Mouse (Mus musculus) brain, embryonic 18.5 days (tissue): ENCODE results near the gene Fbln5.

Experiments used
- DNase-seq: peaks from one replicate; pipeline ENCODE4 v3.0.0-alpha.2; 2012; ENCODE audit warnings: low read depth, low spot score

Fbln5 gene

DNA sequence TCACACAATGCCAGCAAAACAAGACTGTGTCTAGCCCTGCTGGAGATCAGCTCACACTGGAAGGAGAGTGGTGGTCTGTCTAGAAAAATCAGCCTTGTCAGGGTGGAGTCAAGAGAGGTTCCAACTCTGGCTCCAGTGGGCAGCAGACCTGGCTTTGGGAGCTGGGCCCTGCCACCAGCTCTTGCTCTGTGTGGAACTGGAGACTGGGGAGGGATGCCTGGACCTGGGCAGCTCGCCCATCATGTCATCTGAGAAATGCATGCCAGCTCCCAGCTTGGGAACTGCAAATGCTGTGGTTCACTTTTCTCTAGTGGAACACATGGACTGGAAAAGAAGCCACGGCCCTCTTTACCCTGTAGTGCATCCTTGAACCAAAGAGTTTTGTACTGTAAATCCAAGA is 8.3 kb downstream of the Fbln5 start:
- no peak for DNase-seq

DNA sequence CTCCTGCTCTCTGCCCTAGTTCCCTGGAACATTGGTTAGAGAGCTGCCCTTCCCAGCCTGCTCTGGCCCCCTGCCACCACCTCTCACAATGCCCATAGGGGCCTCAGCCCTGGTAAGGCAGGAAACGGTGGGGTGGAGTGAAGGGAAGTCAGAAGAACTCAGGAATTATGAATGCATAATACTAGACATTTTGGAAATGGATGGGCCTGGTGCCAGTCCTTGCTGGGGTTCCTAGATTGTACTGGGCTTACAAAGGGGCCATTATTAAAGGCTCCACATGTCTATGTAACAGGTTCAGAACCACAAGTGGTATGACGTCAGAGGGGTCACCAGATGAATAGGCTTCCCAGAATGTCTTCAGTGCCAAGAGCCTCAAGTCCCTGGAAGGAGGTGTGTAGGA is 11.5 kb downstream of the Fbln5 start:
- DNase-seq = no peak

DNA sequence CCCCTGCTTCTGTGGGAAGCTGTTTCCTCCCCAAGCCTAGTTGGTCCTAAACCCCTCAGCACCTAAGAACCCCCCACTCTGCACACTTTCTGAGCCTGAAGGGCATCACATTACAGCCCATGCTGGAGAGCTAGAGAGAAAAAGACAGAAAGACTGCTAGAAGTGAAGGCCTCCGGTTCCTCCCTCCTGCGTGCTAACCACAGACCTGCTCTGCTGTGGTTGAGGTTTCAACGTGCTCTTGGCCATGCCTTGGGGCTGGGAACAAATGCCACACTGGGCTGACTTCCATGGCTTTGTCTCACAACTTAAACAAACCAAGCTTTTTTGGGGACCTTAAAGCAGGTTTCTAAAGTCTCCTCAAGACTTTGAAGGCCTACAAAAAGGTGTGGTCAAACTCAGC is 16.4 kb downstream of the Fbln5 start:
- DNase-seq = no peak

DNA sequence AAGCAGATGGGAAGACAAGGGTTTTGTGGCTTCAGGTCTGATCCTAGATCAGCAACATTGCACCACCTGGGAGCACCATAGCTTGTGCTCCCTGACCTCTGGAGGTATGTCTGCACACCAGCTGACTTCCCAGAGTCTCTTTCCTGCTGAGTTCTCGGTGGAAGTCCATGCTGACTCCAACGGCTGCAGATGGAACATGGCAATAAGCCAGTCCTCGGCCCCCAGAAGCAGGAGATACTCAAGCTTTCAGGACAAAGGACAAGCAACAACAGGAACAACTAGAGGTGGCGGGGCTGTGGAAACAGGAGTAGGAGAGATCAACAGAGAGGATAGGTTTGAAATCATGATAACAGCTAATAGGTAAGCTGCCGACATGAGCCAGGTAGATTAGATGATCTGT is 17.1 kb downstream of the Fbln5 start:
- no peak for DNase-seq

DNA sequence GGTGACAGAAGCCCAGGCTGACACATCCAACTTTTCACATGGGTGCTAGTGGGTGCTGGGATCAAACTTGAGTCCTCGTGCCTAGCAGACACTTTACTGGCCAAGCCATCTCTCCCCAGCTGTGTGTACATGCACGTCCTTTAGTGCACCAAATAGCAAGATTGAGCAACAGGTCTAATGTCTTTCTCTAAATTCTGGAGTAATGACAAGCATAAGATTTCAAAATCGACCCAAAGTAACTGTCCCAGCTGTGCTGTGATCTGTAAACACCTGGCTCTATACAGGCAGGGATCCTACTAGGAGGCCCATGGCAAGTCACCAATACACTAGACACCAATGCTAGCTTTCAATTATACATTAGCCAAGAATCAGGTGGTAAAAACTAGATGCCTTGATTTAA is 17.8 kb downstream of the Fbln5 start:
- DNase-seq = no peak

DNA sequence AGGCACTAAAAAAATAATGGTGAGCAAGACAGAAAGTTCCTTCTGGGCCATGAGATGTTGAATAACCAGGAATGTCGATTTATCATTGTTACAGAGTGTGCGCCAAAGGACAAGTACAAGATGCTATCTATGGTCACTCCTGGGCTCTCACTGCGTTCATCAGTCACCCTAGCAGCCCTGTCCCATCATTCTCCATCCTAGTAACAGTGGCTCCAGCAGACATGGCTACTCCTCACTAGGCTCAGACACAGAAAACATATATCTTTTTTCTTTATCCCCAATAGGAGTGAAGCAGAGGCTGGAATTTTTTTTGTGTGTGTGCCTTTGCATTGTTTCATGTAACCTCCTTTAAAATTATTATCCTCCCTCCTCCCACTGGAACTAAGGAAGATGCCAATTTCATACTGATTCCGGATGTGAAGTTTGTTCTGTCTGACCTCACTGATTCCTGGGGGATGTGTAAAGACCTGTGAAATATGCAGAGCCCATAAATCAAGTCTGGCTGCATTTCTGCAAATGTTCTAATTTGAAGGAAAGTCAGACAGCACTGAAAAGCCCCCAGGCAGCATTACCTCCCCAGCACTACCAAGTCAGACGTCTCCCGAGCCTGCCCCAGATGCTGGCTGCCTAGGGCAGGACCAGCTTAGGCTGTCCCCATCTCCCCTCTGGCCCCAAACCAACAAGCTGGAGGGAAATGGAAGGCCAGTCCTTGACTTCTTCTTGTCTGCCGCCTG is 20.5 kb downstream of the Fbln5 start:
- DNase-seq = no peak

DNA sequence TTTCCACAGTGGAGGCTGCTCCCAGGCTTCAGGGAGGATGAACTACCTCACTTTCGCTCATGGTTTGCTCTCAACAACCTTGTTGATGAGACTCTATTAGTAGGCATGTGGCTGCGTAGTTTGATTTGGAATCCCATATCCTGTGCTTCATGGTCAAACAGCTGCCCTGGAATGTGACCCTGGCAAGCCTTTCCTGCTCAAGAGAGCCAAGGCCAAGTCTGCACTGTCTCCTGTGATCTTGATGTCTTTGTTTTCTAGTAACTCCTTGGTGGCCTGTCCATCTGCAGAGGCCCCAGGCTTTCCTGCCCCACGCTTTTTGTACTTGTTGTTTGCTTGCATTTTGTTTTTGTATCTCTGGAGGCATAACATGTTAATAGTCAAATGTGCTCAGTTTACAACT is 24.4 kb downstream of the Fbln5 start:
- no peak for DNase-seq

DNA sequence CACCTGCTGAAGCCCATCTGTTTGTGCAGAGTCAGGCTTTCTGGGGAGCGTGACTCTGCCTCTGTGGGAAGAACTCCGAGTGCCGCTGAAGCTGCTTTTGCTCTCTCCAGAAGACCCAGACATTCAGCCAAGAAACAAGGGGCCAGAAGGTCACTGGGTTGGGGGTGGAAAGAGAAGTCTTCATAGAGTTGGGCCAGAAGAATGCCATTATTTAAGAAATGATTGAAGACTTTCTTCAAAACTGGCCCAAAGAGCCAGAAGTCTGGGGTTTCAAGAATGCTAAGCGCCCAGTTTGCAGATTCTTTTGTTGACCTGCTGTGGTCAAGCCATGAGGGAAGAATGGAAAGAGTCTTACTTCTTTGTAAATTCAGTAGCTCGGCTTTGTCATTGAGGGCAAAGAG is 25.6 kb downstream of the Fbln5 start:
- DNase-seq = no peak

DNA sequence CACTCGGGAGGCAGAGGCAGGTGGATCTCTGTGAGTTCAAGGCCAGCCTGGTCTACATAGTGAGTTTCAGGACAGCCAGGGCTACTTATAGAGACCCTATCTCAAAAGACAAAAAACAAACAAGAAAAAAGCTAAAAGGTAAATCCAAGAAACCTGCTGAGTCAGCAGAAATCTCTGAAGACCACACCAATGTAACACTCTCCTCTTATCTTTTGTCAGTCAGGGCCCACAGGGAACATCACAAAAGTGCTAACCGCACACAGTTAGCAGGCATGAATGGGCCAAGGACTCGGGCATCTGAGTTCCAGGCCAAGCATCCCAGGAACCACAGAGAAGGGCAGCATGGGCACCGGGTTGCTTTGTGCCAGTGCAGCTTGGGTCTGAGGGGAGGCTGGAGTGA is 26.2 kb downstream of the Fbln5 start:
- no peak for DNase-seq

DNA sequence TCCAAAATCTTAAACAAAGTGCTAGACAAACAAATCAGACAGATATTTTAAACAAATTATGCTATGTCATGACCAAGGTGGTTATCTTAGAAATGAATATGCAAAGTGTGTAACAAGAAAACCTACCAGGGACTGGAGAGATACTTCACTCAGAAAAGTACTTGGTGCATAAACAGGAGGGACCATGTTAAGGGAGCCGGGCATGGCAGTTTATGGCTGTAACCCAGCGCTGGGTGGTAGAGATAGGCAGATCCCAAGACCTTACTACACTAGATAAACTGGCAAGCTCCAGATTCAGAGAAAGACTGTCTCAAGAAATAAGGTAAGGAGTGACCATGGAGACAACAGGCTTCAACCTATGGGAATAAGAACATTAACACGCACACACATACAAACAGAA is 29.1 kb downstream of the Fbln5 start:
- no peak for DNase-seq

DNA sequence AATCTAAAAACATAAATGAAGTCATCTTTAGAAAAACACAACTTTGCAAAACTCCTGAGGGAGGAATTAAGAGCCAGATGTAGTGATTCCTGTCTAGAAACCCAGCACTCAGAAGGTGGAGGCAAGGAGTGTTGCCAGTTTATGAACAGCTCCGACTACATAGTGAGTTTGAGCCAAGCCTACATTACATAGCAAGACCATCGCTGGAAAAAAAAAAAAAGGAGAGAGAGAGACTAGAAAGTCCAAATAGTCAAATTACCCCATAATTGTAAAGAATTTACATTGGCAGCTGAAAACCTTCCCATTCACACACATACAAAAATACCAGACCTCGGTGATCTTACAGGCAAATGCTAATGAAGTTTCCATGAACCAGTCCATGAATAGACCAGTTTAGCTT is 29.6 kb downstream of the Fbln5 start:
- DNase-seq = no peak

DNA sequence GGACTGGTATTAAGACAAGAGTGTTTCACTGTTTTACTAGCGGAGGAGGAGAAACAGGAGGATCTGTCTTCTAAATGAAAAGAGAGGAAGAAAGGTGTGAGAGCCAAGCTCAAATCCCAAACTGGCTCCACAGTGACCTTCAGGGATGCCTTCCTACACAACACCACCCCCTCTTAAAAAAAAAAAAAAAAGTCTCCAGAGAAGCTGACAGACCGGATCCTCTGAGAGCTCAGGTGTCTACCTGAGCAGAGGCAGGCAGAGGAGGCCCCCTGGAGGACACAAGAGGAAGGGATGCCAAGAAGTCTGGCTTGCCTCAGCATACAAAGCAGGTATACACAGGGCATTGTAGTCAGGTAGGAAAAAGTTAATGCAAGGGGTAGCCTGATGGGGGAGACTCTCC is 36.1 kb downstream of the Fbln5 start:
- DNase-seq = no peak

DNA sequence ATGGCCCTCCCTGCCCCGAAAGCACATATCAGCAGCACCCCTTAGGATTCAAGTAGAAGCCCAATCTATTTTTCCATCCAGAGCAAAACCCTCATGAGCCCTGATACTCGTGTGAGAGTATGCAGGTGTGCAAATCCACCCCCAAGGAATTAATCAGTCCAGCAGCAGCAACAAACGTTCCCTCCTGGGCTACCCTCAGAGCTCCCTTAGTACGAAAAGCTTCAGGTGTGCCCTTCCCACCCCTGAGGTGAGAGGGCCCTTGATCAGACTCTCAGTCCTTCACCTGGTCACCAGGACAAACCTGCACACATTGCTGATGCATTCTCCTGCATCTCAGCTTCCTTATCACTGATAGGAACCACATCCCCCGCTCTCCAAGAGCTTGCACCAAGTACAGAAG is 37.9 kb downstream of the Fbln5 start:
- DNase-seq = no peak

DNA sequence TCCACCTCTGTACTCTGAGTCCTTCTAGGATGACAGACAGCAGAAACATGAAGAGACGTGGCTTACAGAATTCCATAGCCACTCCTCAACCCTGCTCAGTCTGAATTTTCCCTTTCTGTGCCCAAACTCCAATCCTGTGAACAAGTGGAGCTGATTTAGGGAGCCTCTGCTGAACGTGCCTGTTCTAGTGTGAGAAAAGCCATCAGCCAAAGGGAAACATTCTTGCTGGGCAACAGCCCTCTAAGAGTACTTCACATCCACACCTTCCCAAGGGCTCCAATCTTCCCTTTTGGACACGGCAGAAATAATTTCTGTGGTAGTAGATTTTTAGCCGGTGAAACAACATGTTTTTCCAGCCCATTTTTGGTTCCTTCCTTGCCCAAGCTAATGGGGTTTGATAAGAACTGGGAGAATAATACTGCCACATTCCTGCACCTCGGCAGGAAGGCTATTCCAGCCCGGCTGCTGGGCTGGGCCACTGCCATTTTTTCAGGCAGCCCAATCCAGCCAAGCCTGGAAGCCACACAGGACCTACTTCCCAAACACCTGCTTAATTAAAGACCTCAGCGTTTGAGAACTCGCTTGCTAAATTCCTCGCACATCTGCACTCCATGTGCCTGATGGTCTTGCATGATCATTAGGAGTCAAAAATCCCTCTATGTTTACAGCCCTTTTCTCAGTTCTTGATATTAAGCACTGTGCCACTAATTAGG is 41.1 kb downstream of the Fbln5 start:
- DNase-seq = no peak

DNA sequence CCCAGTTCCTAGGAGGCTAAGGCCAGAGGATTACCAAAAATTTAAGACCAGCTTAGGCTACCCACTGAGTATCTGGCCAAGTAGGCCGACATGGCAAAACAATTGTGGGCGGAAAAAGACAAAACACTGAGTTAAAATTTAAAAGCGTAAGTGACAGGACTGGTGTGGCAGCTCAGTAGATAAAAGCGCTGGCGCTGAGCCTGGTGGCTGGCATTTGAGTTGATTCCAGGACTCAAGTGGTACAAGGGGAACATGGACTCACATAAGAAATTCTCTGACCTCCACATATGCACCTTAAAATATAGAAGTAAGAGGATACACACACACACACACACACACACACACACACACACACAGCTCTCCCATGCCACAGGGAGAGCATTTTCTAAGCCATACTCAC is 42.5 kb downstream of the Fbln5 start:
- DNase-seq = no peak

DNA sequence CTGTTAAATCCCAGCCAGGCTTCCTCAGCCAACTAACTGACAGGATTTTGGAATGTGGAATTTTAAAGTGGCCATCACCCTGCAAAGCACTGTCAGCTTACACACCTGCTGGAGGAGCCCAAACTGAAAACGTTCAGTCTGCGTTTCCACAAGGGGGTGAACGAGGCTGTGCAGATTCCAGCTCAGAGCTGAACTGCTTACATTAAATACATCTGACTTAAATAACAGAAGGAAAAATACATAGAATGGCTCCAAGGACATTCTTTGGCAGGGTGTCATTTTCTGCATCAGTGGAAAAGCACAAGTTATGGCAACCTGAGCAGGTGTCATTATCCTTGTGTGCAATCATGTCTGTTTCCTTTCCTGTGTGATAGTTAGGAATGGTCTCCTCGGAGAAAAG is 44.7 kb downstream of the Fbln5 start:
- no peak for DNase-seq

DNA sequence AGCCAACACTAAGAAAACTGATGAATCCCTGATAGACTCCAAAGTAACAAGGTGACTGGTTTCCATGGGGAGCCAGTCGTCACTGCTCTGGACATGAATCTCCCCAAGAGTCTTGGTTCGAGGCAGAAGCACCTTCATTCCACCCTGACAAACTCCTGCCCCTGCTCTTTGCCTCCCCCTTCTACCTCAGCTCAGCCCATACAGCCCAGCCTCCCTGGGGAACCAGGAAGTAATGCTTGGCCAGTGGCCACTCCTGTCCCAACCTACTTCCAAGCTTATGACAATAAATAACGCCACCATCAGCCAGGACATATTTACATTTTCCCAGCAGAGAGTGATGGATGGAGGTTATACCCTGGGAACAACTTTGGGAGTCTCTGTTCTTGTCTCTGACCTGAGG is 45.9 kb downstream of the Fbln5 start:
- no peak for DNase-seq

DNA sequence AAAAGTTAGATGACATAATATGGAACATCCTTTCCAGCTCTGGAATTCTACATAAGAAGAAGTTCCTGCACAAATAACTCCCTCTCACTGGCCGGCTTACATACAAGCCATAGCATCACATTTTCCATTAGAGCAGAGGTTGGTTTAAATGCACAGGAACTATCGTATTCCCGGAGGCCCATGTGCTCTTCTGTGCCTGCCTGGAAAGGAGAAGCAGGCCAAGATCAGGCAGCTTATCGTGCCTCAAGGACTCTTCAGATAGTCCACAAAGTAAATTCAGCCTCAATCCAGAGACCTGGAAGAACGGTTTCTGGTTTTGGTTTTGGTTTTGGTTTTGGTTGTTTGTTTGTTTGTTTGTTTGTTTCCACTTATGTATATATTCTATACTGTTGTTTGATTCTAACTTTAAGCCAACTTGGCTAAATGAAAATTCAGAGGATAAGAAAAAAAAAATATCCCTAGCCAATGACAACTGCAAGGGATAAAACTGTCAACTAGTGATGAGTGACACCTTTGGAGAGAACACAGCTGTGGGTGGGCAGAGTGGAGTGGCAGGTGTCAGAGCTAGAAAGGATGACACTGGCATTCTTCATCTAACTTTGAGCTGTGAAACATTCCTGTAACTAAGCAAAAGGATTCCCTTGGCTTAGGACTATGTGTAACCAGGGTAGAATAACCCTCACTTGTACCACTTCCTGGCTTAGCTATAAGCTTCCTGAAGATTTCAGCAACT is 48.4 kb downstream of the Fbln5 start:
- DNase-seq = no peak

DNA sequence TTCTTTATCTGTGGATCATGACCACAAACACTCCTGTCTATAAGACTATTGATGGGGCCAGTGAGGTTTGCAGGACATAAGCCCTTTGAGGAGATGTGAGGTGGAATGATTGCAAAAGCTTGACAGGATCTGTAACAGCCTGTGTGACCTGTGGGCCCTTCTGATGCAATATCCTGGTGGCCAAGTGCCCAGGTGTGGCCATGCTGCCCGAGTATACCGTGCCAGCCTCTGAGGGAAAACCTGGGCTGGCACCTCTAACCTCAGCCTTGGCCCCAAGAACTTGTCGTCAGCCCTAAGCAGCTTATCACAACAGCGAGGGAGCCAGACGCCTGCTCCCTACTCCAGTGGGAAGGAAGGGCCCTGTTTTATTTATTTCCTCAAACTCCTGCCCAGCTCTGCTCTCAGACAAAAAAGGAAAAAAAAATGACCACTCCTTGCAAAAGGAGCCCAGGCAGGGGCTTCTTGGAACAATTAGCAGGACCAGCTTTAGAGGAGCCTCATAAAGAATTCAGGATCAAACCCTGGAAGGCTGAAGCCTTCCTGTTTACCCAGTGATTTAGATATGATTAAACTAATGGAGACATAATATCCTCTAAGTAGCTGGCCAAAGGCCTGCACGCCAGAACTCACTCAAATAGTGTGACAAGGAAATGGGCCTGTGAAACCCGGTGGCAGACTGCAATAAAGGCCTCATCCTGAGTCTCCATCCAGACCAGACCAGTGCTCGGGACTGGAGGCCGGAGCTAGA is 51.4 kb downstream of the Fbln5 start:
- no peak for DNase-seq

DNA sequence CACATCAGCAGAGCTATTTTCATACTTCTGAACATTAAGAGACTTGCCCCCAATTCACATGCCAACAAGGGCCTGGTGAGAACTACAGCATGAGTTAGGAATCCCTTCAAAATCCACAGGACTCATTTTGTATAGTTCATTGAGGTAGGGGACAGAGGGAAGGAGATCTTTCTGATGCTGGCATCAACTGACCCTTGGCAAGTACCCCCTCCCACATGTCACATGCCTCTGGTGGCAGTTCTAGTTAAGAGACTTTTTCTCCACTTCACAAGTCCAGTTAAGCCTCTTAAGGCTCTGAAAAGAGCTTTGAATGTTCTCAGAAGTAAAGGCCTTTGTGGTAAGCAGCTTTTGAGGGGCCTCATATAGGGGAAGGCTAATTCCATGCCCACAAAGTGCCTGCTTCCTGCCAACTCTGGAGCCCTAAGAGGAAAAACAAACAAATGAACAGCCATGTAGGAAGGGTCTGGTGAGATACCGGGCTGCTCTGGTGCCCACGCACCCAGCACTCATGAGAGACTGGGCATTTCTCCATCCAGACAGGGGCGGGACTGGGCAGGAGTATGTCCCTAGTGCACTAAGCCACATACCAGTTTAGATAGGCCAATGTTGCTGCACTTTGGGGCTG is 52.5 kb downstream of the Fbln5 start:
- no peak for DNase-seq

DNA sequence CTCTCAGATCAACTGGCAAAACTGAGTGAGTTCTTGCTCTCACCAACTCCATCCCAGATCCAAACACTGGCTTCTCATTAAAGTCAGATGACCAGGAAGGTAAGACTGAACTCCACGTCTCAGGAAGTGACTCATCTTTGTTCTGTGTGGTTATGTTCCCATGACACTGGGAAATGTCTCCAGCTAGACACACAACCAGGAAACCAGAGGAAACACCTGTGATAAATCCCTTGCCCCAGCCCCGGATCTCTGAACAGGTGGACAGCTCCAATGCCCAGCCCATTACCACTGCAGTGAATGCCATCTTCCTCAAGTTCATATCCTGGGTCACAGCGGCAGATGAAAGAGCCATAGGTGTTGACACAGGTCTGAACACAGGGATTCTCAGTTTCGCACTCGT is 54.0 kb downstream of the Fbln5 start:
- DNase-seq = no peak

DNA sequence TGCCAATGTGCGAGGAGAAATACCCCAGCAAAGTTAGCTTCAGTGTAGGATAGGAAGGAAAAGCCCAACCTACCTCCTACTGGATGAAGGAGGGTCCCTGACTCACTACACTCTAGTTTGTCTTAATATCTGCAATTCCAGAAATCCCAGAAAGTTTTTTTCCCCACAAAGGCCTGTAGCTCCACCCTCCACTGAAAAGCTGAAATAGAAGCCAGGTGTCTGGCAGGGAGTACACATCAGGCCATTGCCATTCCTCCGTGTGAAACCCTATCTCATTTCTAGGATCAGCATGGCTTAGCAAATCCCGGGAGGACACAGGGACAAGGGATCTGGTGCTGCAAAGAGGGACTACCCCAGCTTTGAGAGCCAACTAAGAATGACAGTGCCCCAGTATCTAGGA is 55.8 kb downstream of the Fbln5 start:
- DNase-seq = no peak
